Mouse (Mus musculus) ES-Bruce4 (cell line): ENCODE measurements around the gene Kcne1. TPM values are rescaled to one million over a fixed set of nuclear protein-coding genes. Genes with fewer than 3 reads are reported as not detected.

Experiments used
- H3K27ac ChIP-seq: 2 replicates; pipeline ENCODE4 v1.5.1; 2012; ENCODE audit warnings: low read length, inconsistent platforms; ENCODE audit not compliant: insufficient read depth
- H3K27me3 ChIP-seq: 2 replicates; pipeline ENCODE4 v1.6.1; 2012; ENCODE audit warnings: mild to moderate bottlenecking, low read length, inconsistent platforms; ENCODE audit not compliant: control insufficient read depth, poor library complexity, insufficient read depth, severe bottlenecking
- H3K36me3 ChIP-seq: 2 replicates; pipeline ENCODE4 v1.6.1; 2012; ENCODE audit warnings: inconsistent platforms, mild to moderate bottlenecking, low read length, moderate library complexity; ENCODE audit not compliant: control insufficient read depth, poor library complexity, insufficient read depth, severe bottlenecking
- H3K4me1 ChIP-seq: one replicate; pipeline ENCODE4 v1.8.1; 2011; ENCODE audit warnings: low read length; ENCODE audit not compliant: control insufficient read depth, insufficient read depth
- H3K4me3 ChIP-seq: 2 replicates; pipeline ENCODE4 v1.5.1; 2011; ENCODE audit warnings: low read depth, mild to moderate bottlenecking, low read length
- H3K9ac ChIP-seq: 2 replicates; pipeline ENCODE4 v1.6.1; 2012; ENCODE audit warnings: low read depth, mild to moderate bottlenecking, inconsistent platforms; ENCODE audit not compliant: poor library complexity, severe bottlenecking
- H3K9me3 ChIP-seq: replicated peaks from 2 replicates; pipeline ENCODE4 v1.6.1; 2012; ENCODE audit warnings: mild to moderate bottlenecking, low read length, inconsistent platforms; ENCODE audit not compliant: control insufficient read depth, poor library complexity, insufficient read depth, severe bottlenecking
- CTCF ChIP-seq: IDR thresholded peaks from one replicate; pipeline ENCODE4 v1.8.1; 2011; ENCODE audit warnings: low read depth, low read length
- EP300 ChIP-seq: IDR thresholded peaks from 2 replicates; pipeline ENCODE4 v1.6.1; 2011; ENCODE audit warnings: low read depth, low read length; ENCODE audit not compliant: insufficient read depth
- POLR2A ChIP-seq: IDR thresholded peaks from one replicate; pipeline ENCODE4 v1.8.1; 2011; ENCODE audit warnings: low read length; ENCODE audit not compliant: insufficient read depth
- polyA plus RNA-seq: library from polyadenylated mRNA; stranded (reverse); fragments of >200 nt; gene quantifications from 2 replicates; pipeline ENCODE4 v1.2.4, GENCODE M21; 2011; ENCODE audit warnings: low read depth; ENCODE audit not compliant: missing spikeins, insufficient read depth, insufficient read length

Kcne1 gene
- polyA plus RNA-seq, 1 experiment = not detected

DNA sequence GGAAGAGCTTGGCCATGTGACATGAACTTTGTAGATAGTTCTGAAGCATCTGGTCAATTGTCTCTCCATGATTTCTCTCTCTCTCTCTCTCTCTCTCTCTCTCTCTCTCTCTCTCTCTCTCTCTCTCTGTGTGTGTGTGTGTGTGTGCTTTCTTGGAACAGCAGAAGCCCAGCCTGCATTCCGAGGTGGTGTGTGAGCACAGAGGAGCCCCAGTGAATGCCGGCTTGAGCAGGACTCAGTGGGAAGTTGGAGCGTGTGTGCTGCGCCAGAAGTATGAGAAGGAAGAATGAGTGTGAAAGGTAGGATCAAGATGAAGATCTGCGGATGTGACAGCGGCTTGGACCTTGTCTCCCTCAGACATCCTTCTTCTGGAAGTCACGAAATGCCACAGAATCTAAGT is 6.2 kb upstream of the Kcne1 start:
- H3K9me3 ChIP-seq = no peaks in the 10 kb centered on the region
- no peak overlapping the region for H3K27ac ChIP-seq
- H3K36me3 ChIP-seq = no peaks in the 10 kb centered on the region
- H3K4me1 ChIP-seq = no peaks in the 10 kb centered on the region
- TF ChIP-seq POLR2A (no peak), EP300 (no peak), CTCF (no peak)
- H3K4me3 ChIP-seq = no peak overlapping the region
- no peak overlapping the region for H3K9ac ChIP-seq
- H3K27me3 ChIP-seq = no peaks in the 10 kb centered on the region

DNA sequence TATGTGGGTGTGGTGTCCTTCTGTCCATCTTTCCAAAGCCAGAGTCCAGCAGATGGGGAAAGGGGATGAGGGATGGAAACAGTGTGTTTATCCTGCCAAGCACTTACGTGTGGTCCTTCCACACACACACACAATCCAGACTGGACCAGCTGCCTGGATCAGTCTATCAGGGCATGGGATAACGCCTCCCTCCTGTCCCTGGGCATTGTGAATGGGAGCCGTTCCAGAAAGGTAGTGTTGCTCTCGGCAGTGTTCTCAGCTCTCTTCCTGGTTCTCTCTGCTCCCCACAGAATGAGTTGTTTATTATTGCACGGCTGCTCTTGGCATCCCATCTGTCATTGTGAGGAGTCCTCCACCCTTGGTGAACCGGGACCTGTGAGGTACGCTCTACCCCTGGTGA is 1.4 kb upstream of the Kcne1 start:
- no peak for TF ChIP-seq CTCF
- H3K4me1 ChIP-seq = no peaks in the 10 kb centered on the region
- H3K9ac ChIP-seq = no peak overlapping the region
- H3K36me3 ChIP-seq = no peaks in the 10 kb centered on the region
- no peak overlapping the region for H3K4me3 ChIP-seq
- H3K9me3 ChIP-seq = no peaks in the 10 kb centered on the region
- no peak overlapping the region for H3K27ac ChIP-seq
- H3K27me3 ChIP-seq = no peaks in the 10 kb centered on the region

DNA sequence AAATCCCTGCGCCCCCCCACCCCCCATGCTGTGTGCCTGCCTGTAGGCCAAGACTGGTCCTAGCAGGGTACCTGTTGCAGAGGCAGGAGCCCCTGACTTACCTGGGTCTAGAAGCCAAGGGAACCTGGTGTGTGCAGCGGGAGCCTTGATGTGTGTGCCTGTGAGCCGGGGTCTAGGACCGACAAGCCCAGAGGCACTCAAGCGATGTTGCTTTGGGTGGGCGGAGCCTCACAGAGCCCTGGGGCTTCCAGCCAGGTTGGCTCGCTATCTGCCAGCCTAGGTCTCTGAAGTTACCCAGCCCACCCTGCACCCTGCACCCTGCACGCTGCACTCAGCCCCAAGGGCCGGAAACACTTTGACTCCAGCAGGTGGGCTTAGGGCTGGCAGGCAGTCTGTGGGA is 534 bp downstream of the Kcne1 start:
- H3K27ac ChIP-seq = no peak overlapping the region
- no peaks in the 10 kb centered on the region for H3K27me3 ChIP-seq
- no peaks in the 10 kb centered on the region for H3K36me3 ChIP-seq
- no peak overlapping the region for H3K9ac ChIP-seq
- H3K4me3 ChIP-seq = 0 out of 2 replicates have a peak overlapping the region, but pooled peaks have one; percentile 12
- TF ChIP-seq EP300 (no peak), POLR2A (no peak), CTCF (no peak)
- H3K4me1 ChIP-seq = no peaks in the 10 kb centered on the region
- H3K9me3 ChIP-seq = no peaks in the 10 kb centered on the region

DNA sequence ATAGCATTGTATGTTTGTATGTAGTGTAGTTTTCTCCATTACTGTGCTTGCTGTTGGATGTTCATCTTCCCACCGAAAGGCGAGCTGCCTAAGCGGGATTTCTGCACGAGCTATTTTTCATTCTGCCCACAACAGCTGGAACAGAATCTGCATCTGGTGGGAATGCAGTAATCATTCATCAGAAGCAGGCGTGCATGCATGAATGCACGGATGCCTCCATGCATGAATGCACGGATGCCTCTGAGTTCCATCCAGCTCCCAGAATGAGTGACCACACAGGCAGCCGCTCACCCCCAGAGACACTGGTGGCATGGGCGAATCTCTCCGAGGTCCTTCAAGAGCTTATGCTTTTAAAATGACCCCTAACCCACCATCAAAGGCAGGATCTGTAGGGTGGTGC is 1.7 kb downstream of the Kcne1 start:
- H3K27me3 ChIP-seq = no peaks in the 10 kb centered on the region
- H3K27ac ChIP-seq = no peak overlapping the region

DNA sequence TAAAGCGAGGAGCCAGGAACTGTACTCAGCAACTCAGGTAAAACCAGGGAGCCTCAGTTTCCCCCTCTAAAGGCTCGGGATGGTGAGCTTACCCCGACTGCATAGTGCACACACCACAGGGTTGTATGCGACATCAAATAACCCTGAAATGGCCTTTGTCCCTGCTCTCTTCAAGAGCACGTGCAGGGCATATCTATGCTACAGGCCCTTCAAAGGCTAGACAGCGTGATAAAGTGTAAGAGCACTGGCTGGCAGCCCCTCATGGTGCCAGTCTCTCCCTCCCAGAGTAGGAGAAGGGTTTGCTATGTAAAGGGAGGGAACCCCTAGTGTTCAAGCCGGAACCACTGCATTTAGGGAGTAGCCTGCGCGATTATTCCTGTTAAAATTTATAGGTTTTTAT is 2.2 kb downstream of the Kcne1 start:
- TF ChIP-seq EP300 (no peak), POLR2A (no peak), CTCF (no peak)
- H3K27me3 ChIP-seq = no peaks in the 10 kb centered on the region
- no peak overlapping the region for H3K27ac ChIP-seq

More for the DNA sequence above, 1.7 kb downstream of the Kcne1 start:
- Histone ChIP-seq H3K4me3 (no peak overlapping the region), H3K9me3 (no peaks in the 10 kb centered on the region), H3K9ac (no peak overlapping the region), H3K4me1 (no peaks in the 10 kb centered on the region), H3K36me3 (no peaks in the 10 kb centered on the region)
- no peak for TF ChIP-seq EP300
- TF ChIP-seq POLR2A = no peak
- TF ChIP-seq CTCF = no peak

DNA sequence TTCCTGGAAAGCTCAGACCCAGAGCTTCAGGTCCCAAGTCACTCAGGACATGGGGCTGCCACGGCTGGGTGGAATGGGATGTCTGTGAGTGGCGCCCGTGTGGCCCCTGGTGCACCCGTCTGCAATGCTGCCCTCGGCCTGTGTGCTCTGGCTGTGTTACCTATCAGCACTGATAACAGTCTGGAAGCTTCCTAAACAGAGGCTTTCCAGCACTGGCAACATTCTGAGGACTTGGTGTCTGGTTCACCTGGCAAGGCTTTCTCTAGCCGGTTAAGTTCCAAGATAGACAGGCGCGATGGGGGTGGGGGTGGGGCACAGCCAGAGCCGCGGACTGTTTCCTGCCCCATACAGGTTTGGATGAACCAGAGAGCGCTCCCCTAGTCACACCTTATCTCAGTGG is 3.3 kb downstream of the Kcne1 start:
- no peaks in the 10 kb centered on the region for H3K36me3 ChIP-seq

More for the DNA sequence above, 2.2 kb downstream of the Kcne1 start:
- Histone ChIP-seq H3K9me3 (no peaks in the 10 kb centered on the region), H3K36me3 (no peaks in the 10 kb centered on the region), H3K4me1 (no peaks in the 10 kb centered on the region), H3K9ac (no peak overlapping the region), H3K4me3 (no peak overlapping the region)

More for the DNA sequence above, 3.3 kb downstream of the Kcne1 start:
- Histone ChIP-seq H3K9ac (no peak overlapping the region), H3K9me3 (no peaks in the 10 kb centered on the region), H3K4me3 (no peak overlapping the region), H3K27ac (no peak overlapping the region), H3K4me1 (no peaks in the 10 kb centered on the region), H3K27me3 (no peaks in the 10 kb centered on the region)
- no peak for TF ChIP-seq POLR2A
- TF ChIP-seq EP300 = no peak
- TF ChIP-seq CTCF = no peak
